Comparison of ENCODE assay signal across 17 mouse cellular contexts in genomic region chr7:30417856-30418255, GRCm38 (mm10). TPM values are rescaled to one million over a fixed set of nuclear protein-coding genes. Genes with fewer than 3 reads are reported as not detected.
DNase-seq lines count a peak whose midpoint lies in the region; ATAC-seq and TF ChIP-seq lines count a peak whose summit lies in the region.
"Had no signal": no experiment of that assay in that cellular context is flagged by ENCODE, and none has a peak within 500 bp of the region (broad histone marks: within the 10 kb centered on the region; RNA-seq: fewer than 3 reads in every experiment).

No protein-coding gene starts in this region.

- peak; percentile 21 for ATAC-seq in activated CD4-positive, CD25-positive, alpha-beta regulatory T cell, adult 4 months
- no peak for ATAC-seq in liver, embryonic 16.5 days (ENCODE audit: low read depth)
- no peak for ATAC-seq in hindbrain, embryonic 14.5 days (ENCODE audit: low FRiP score)
- ATAC-seq: forebrain, embryonic 15.5 days had no signal

- H3K4me2 ChIP-seq in liver, embryonic 16.5 days (ENCODE audit: low read depth, low read length): peak overlapping the region; percentile 22; the same call in 1 of the 2 replicates
- no peak overlapping the region for H3K4me2 ChIP-seq in hindbrain, embryonic 14.5 days (replicated peaks)
- H3K4me2 ChIP-seq: embryonic facial prominence, embryonic 13.5 days; forebrain, embryonic 15.5 days; hindbrain, embryonic 13.5 days; limb, embryonic 15.5 days; neural tube, embryonic 12.5 days had no signal

- H3K9ac ChIP-seq in liver, embryonic 16.5 days (ENCODE audit: low read depth, low read length): no peak overlapping the region
- no peak overlapping the region for H3K9ac ChIP-seq in hindbrain, embryonic 14.5 days
- H3K9ac ChIP-seq: embryonic facial prominence, embryonic 13.5 days; forebrain, embryonic 15.5 days; hindbrain, embryonic 13.5 days; limb, embryonic 15.5 days; neural tube, embryonic 12.5 days had no signal

- TF ChIP-seq POLR2A in thymus, adult 2 months (IDR thresholded peaks at IDR 0.05; ENCODE audit: control insufficient read depth, extremely low read depth, insufficient read depth, low read length, poor library complexity): no peak

- no peaks in the 10 kb centered on the region for H3K36me3 ChIP-seq in liver, embryonic 16.5 days (ENCODE audit: control insufficient read depth, insufficient read depth)
- H3K36me3 ChIP-seq in thymus, adult 2 months (ENCODE audit: control insufficient read depth, insufficient read depth, low read length): no peaks in the 10 kb centered on the region
- H3K36me3 ChIP-seq in hindbrain, embryonic 14.5 days (replicated peaks; ENCODE audit: control insufficient read depth, insufficient read depth): no peaks in the 10 kb centered on the region
- H3K36me3 ChIP-seq: embryonic facial prominence, embryonic 13.5 days; forebrain, embryonic 15.5 days; hindbrain, embryonic 13.5 days; limb, embryonic 15.5 days; midbrain, embryonic 10.5 days; neural tube, embryonic 12.5 days had no signal

- H3K27me3 ChIP-seq in liver, embryonic 16.5 days (ENCODE audit: control insufficient read depth, insufficient read depth, low read depth, low read length): peaks cover 1% of the 10 kb centered on the region; the same call in 1 of the 2 replicates
- H3K27me3 ChIP-seq in thymus, adult 2 months (ENCODE audit: control insufficient read depth, insufficient read depth, low read length): no peaks in the 10 kb centered on the region
- no peaks in the 10 kb centered on the region for H3K27me3 ChIP-seq in hindbrain, embryonic 14.5 days (ENCODE audit: control insufficient read depth, insufficient read depth, low read length)
- H3K27me3 ChIP-seq: forebrain, embryonic 15.5 days had no signal

- WGBS in liver, embryonic 16.5 days (ENCODE audit: insufficient replicate concordance): 33% methylated on average over 9 of the region's 9 CpGs
- 6% methylated on average over 9 of the region's 9 CpGs for WGBS in thymus, adult 2 months
- WGBS in hindbrain, embryonic 14.5 days: 79% methylated on average over 9 of the region's 9 CpGs

- no peak for TF ChIP-seq CTCF in thymus, adult 2 months (IDR thresholded peaks at IDR 0.05; ENCODE audit: borderline replicate concordance, control insufficient read depth, extremely low read depth, insufficient read depth, low read length, poor library complexity)

- peak overlapping the region; percentile 18 for H3K27ac ChIP-seq in liver, embryonic 16.5 days (ENCODE audit: low read length)
- H3K27ac ChIP-seq in thymus, adult 2 months (ENCODE audit: control insufficient read depth, insufficient read depth, low read length): peak overlapping the region; percentile 95; the same call in 1 of the 2 replicates
- no peak overlapping the region for H3K27ac ChIP-seq in hindbrain, embryonic 14.5 days
- H3K27ac ChIP-seq: embryonic facial prominence, embryonic 13.5 days; forebrain, embryonic 15.5 days; hindbrain, embryonic 13.5 days; limb, embryonic 15.5 days; midbrain, embryonic 10.5 days; neural tube, embryonic 12.5 days; stomach, postnatal 0 days had no signal

- H3K4me1 ChIP-seq in liver, embryonic 16.5 days (ENCODE audit: control insufficient read depth, low read depth, low read length): peaks cover 15% of the 10 kb centered on the region
- peaks cover 46% of the 10 kb centered on the region for H3K4me1 ChIP-seq in thymus, adult 2 months (replicated peaks; ENCODE audit: control insufficient read depth, insufficient read depth, low read length)
- peaks cover 14% of the 10 kb centered on the region; the same call in 1 of the 2 replicates for H3K4me1 ChIP-seq in hindbrain, embryonic 14.5 days (replicated peaks; ENCODE audit: control insufficient read depth, insufficient read depth, low read length)

- H3K9me3 ChIP-seq in liver, embryonic 16.5 days (replicated peaks; ENCODE audit: control insufficient read depth, low read length): no peaks in the 10 kb centered on the region
- H3K9me3 ChIP-seq in hindbrain, embryonic 14.5 days (ENCODE audit: control insufficient read depth, low read length): no peaks in the 10 kb centered on the region
- H3K9me3 ChIP-seq: forebrain, embryonic 15.5 days; limb, embryonic 15.5 days; neural tube, embryonic 12.5 days had no signal

- DNase-seq in CD4-positive, CD25-positive, alpha-beta regulatory T cell, adult 2 months (ENCODE audit: low read depth, low spot score): peak; percentile 68
- DNase-seq in thymus, adult 2 months: peak; percentile 44
- no peak for DNase-seq in layer of hippocampus, postnatal 14 days (ENCODE audit: low spot score in 2 of 2)
- DNase-seq in right cerebral cortex, postnatal 25 days: no peak
- no peak for DNase-seq in hindbrain, embryonic 14.5 days (ENCODE audit: low spot score)
- DNase-seq: adrenal gland, adult 2 months; cerebellum, adult 8-10 months; kidney, postnatal 10 days had no signal

- 0 out of 2 replicates have a peak overlapping the region, but pooled peaks have one; percentile 4 for H3K4me3 ChIP-seq in liver, embryonic 16.5 days (ENCODE audit: low read depth, low read length)
- no peak overlapping the region for H3K4me3 ChIP-seq in thymus, adult 2 months (ENCODE audit: control insufficient read depth, insufficient read depth, low read length)
- H3K4me3 ChIP-seq in hindbrain, embryonic 14.5 days (replicated peaks; ENCODE audit: low read length): no peak overlapping the region
- H3K4me3 ChIP-seq: embryonic facial prominence, embryonic 13.5 days; forebrain, embryonic 15.5 days; hindbrain, embryonic 13.5 days; limb, embryonic 15.5 days; midbrain, embryonic 10.5 days; neural tube, embryonic 12.5 days had no signal

RNA-seq across cellular contexts. Expression of gene Hcst, which starts 1.8 kb away (rescaled TPM):
- 100 to 1,000 TPM; 433 to 632 TPM for polyA plus RNA-seq in activated CD4-positive, CD25-positive, alpha-beta regulatory T cell, adult 4 months (2017; shearing (Covaris generic))
- polyA plus RNA-seq in liver, embryonic 16.5 days (2015; fragmentation: Nextera tagmentation; extraction: Ambion mirVana): 7.2 and 7.8 TPM in 2 replicates
- polyA plus RNA-seq in thymus, adult 2 months (2012; rRNA removed): 212 and 279 TPM in 2 replicates
- not detected for total RNA-seq in layer of hippocampus, postnatal 14 days (2021)
- 1.1 TPM in 1 of 2 replicates, not detected in the other for polyA plus RNA-seq in hindbrain, embryonic 14.5 days (2014; fragmentation: Nextera tagmentation; extraction: Ambion mirVana)
- polyA plus RNA-seq: forebrain, embryonic 15.5 days; midbrain, embryonic 10.5 days had no signal

RNA-seq across cellular contexts. Expression of gene Nfkbid, which starts 3.7 kb away (rescaled TPM):
- 10 to 100 TPM; 36.5 to 41.2 TPM for polyA plus RNA-seq in activated CD4-positive, CD25-positive, alpha-beta regulatory T cell, adult 4 months (2017; shearing (Covaris generic))
- 1.4 and 1.7 TPM in 2 replicates for polyA plus RNA-seq in liver, embryonic 16.5 days (2015; fragmentation: Nextera tagmentation; extraction: Ambion mirVana)
- 72.8 and 77.4 TPM in 2 replicates for polyA plus RNA-seq in thymus, adult 2 months (2012; rRNA removed)
- total RNA-seq in layer of hippocampus, postnatal 14 days (2021): 1 to 10 TPM; 3.7 to 3.8 TPM
- polyA plus RNA-seq in hindbrain, embryonic 14.5 days (2014; fragmentation: Nextera tagmentation; extraction: Ambion mirVana): 1.8 and 2.9 TPM in 2 replicates

RNA-seq across cellular contexts. Expression of gene Tyrobp, which starts 4.3 kb away (rescaled TPM):
- polyA plus RNA-seq in activated CD4-positive, CD25-positive, alpha-beta regulatory T cell, adult 4 months (2017; shearing (Covaris generic)): 1 to 10 TPM in 1 of 2 experiments, not detected in 1; 8.1 TPM
- polyA plus RNA-seq in liver, embryonic 16.5 days (2015; fragmentation: Nextera tagmentation; extraction: Ambion mirVana): 150 and 154 TPM in 2 replicates
- polyA plus RNA-seq in thymus, adult 2 months (2012; rRNA removed): 273 and 417 TPM in 2 replicates
- 10 to 100 TPM; 26.7 to 30.1 TPM for total RNA-seq in layer of hippocampus, postnatal 14 days (2021)
- 27.2 and 35.6 TPM in 2 replicates for polyA plus RNA-seq in hindbrain, embryonic 14.5 days (2014; fragmentation: Nextera tagmentation; extraction: Ambion mirVana)

RNA-seq across cellular contexts. Expression of gene Aplp1, which starts 27.5 kb away (rescaled TPM):
- polyA plus RNA-seq in activated CD4-positive, CD25-positive, alpha-beta regulatory T cell, adult 4 months (2017; shearing (Covaris generic)): 1 to 10 TPM; 3.0 to 4.3 TPM
- 4.2 and 4.4 TPM in 2 replicates for polyA plus RNA-seq in liver, embryonic 16.5 days (2015; fragmentation: Nextera tagmentation; extraction: Ambion mirVana)
- 5.9 and 6.0 TPM in 2 replicates for polyA plus RNA-seq in thymus, adult 2 months (2012; rRNA removed)
- 100 to 1,000 TPM; 981 to 987 TPM for total RNA-seq in layer of hippocampus, postnatal 14 days (2021)
- polyA plus RNA-seq in hindbrain, embryonic 14.5 days (2014; fragmentation: Nextera tagmentation; extraction: Ambion mirVana): 690 and 752 TPM in 2 replicates

RNA-seq across cellular contexts. Expression of gene Kirrel2, which starts 39.6 kb away (rescaled TPM):
- polyA plus RNA-seq in activated CD4-positive, CD25-positive, alpha-beta regulatory T cell, adult 4 months (2017; shearing (Covaris generic)): not detected
- 0.12 and 0.23 TPM in 2 replicates for polyA plus RNA-seq in liver, embryonic 16.5 days (2015; fragmentation: Nextera tagmentation; extraction: Ambion mirVana)
- 0.05 and 0.15 TPM in 2 replicates for polyA plus RNA-seq in thymus, adult 2 months (2012; rRNA removed)
- total RNA-seq in layer of hippocampus, postnatal 14 days (2021): 10 to 100 TPM in 1 of 2 experiments, 1 to 10 TPM in 1; 8.5 to 15.5 TPM
- 1.8 and 2.4 TPM in 2 replicates for polyA plus RNA-seq in hindbrain, embryonic 14.5 days (2014; fragmentation: Nextera tagmentation; extraction: Ambion mirVana)
- total RNA-seq: adrenal gland, adult 2 months had no signal
- polyA plus RNA-seq: adrenal gland, adult 2 months had no signal

Comparison
In these comparisons a context has a peak if more than half of its experiments do, and no peak if none do; other contexts are left out.
1. DNase-seq: peak in CD4-positive, CD25-positive, alpha-beta regulatory T cell, adult 2 months (single experiment) and thymus, adult 2 months (single experiment); none in layer of hippocampus, postnatal 14 days (0 of 2), right cerebral cortex, postnatal 25 days (single experiment) and hindbrain, embryonic 14.5 days (single experiment).
2. RNA of gene Hcst, which starts 1.8 kb away (polyA plus RNA-seq): 433 to 632 TPM in activated CD4-positive, CD25-positive, alpha-beta regulatory T cell, adult 4 months and 212 to 279 TPM in thymus, adult 2 months; 7.2 to 7.8 TPM in liver, embryonic 16.5 days and 1.1 TPM in hindbrain, embryonic 14.5 days; every median in the first group is over 10 times any median in the second.